Mouse (Mus musculus) liver, adult (tissue): Measurements from ENCODE around the gene Wbp11.

Experiments
- GATA4 ChIP-seq: IDR thresholded peaks from 2 replicates; pipeline ENCODE4 v1.6.1; 2014; ENCODE audit warnings: mild to moderate bottlenecking, low read length; ENCODE audit not compliant: insufficient replicate concordance

Gene Wbp11

GRCm38 (mm10) chr6:136827881-136828561 is at the start of gene Wbp11:
Gene Wbp11 (minus strand): TSS chr6:136828233.
- TF ChIP-seq GATA4, result no peak

GRCm38 (mm10) chr6:136875670-136876069 is 47.6 kb upstream of the Wbp11 start, which contains the start of gene Mgp:
Gene Mgp (minus strand): TSS chr6:136875823.
- no peak for TF ChIP-seq GATA4

GRCm38 (mm10) chr6:136874599-136874998 is 46.6 kb upstream of the Wbp11 start:
- no peak for TF ChIP-seq GATA4

- no peak for TF ChIP-seq GATA4
These were observed 40.9 kb upstream of the Wbp11 start for GRCm38 (mm10) chr6:136868921-136869320.

GRCm38 (mm10) chr6:136866150-136866549 is 38.1 kb upstream of the Wbp11 start:
- no peak for TF ChIP-seq GATA4

GRCm38 (mm10) chr6:136865360-136865759 is 37.3 kb upstream of the Wbp11 start:
- no peak for TF ChIP-seq GATA4

- TF ChIP-seq GATA4, result no peak
These were observed 33.0 kb upstream of the Wbp11 start for GRCm38 (mm10) chr6:136861020-136861419.

GRCm38 (mm10) chr6:136858420-136858819 is 30.4 kb upstream of the Wbp11 start:
- TF ChIP-seq GATA4, result no peak

- TF ChIP-seq GATA4, result peak; percentile 82
These were observed 29.8 kb upstream of the Wbp11 start for GRCm38 (mm10) chr6:136857873-136858260.

GRCm38 (mm10) chr6:136857186-136857872 is 29.3 kb upstream of the Wbp11 start, which contains the start of gene Art4:
Gene Art4 (minus strand): TSS chr6:136857733.
- no peak for TF ChIP-seq GATA4

- TF ChIP-seq GATA4, result no peak
These were observed 28.1 kb upstream of the Wbp11 start for GRCm38 (mm10) chr6:136856071-136856636.

- TF ChIP-seq GATA4, result no peak
These were observed 27.1 kb upstream of the Wbp11 start for GRCm38 (mm10) chr6:136855183-136855582.

GRCm38 (mm10) chr6:136854361-136854781 is 26.3 kb upstream of the Wbp11 start:
- no peak for TF ChIP-seq GATA4

GRCm38 (mm10) chr6:136852762-136853161 is 24.7 kb upstream of the Wbp11 start:
- TF ChIP-seq GATA4, result no peak

- TF ChIP-seq GATA4, result no peak
These were observed 24.3 kb upstream of the Wbp11 start for GRCm38 (mm10) chr6:136852348-136852747.

- peak; percentile 71; the same call in 1 of the 2 replicates for TF ChIP-seq GATA4
These were observed 22.2 kb upstream of the Wbp11 start for GRCm38 (mm10) chr6:136850267-136850666.
